Mouse (Mus musculus) midbrain, embryonic 12.5 days (tissue): Measurements from ENCODE around the gene Nr1h4. TPM values are rescaled to one million over a fixed set of nuclear protein-coding genes. Genes with fewer than 3 reads are reported as not detected.

Experiments used
- ATAC-seq: fragments of 200-750 bp; cut with Nextera tagmentation; 2 replicates; pipeline ENCODE4 v1.8.0; 2017; ENCODE audit warnings: low read depth, moderate TSS enrichment, moderate library complexity; ENCODE audit not compliant: low FRiP score
- H3K27ac ChIP-seq: fragments of 300-500 bp; sonication (generic); replicated peaks from 2 replicates; pipeline ENCODE4 v1.5.1; 2016; ENCODE audit warnings: mild to moderate bottlenecking
- H3K27me3 ChIP-seq: fragments of 300-500 bp; sonication (generic); 2 replicates; pipeline ENCODE4 v1.6.1; 2016; ENCODE audit warnings: mild to moderate bottlenecking
- H3K36me3 ChIP-seq: fragments of 300-500 bp; sonication (generic); 2 replicates; pipeline ENCODE4 v1.6.1; 2016
- H3K4me1 ChIP-seq: fragments of 300-500 bp; sonication (generic); 2 replicates; pipeline ENCODE4 v1.6.1; 2016
- H3K4me2 ChIP-seq: fragments of 300-500 bp; sonication (generic); replicated peaks from 2 replicates; pipeline ENCODE4 v1.6.1; 2016; ENCODE audit warnings: mild to moderate bottlenecking, moderate library complexity
- H3K4me3 ChIP-seq: fragments of 300-500 bp; sonication (generic); 2 replicates; pipeline ENCODE4 v1.5.1; 2016; ENCODE audit warnings: mild to moderate bottlenecking
- H3K9ac ChIP-seq: fragments of 300-500 bp; sonication (generic); replicated peaks from 2 replicates; pipeline ENCODE4 v1.6.1; 2016; ENCODE audit warnings: mild to moderate bottlenecking, moderate library complexity
- H3K9me3 ChIP-seq: fragments of 300-500 bp; sonication (generic); 2 replicates; pipeline ENCODE4 v1.6.1; 2016; ENCODE audit warnings: mild to moderate bottlenecking
- WGBS: fragments of 180-500 bp; shearing (Covaris S2); methylation state at CpG from one replicate; pipeline ENCODE4 v1.1.7; 2016; 5-methylcytosine and 5-hydroxymethylcytosine counted together
- polyA plus RNA-seq: library from polyadenylated mRNA; unstranded; fragments of >200 nt; fragmentation: Nextera tagmentation; extraction: Ambion mirVana; gene quantifications from 2 replicates; pipeline ENCODE4 v1.2.1, GENCODE M21; 2016

The Nr1h4 gene
- polyA plus RNA-seq, 1 experiment from 2014 or later: not detected

DNA sequence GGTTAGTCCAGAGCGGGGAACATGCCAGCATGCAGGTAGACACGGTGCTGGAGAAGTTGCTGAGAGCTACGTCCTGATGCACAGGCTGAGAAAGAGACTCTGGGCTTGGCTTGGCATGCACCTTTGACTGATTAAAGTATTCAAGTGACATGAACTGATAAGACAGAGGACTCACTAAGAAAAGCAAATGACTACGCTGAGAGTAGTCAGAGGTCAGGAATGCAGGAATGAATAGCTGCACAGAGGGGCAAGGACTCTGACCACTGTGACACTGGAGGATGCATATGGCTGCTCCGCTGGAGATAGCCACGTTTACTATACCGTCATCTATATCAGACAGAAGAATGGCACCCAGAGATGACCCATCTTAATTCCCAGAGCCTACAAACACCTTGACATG lies 94.0 kb downstream of the Nr1h4 start:
- H3K9me3 ChIP-seq: no peaks in the 10 kb centered on the region
- no peaks in the 10 kb centered on the region for H3K36me3 ChIP-seq
- H3K9ac ChIP-seq: no peak overlapping the region
- no peak overlapping the region for H3K4me3 ChIP-seq
- H3K4me1 ChIP-seq: peaks cover 34% of the 10 kb centered on the region
- peaks cover 76% of the 10 kb centered on the region for H3K27me3 ChIP-seq
- no peak overlapping the region for H3K27ac ChIP-seq
- 90% methylated on average over 7 of the region's 7 CpGs for WGBS
- ATAC-seq: no peak
- no peak overlapping the region for H3K4me2 ChIP-seq

DNA sequence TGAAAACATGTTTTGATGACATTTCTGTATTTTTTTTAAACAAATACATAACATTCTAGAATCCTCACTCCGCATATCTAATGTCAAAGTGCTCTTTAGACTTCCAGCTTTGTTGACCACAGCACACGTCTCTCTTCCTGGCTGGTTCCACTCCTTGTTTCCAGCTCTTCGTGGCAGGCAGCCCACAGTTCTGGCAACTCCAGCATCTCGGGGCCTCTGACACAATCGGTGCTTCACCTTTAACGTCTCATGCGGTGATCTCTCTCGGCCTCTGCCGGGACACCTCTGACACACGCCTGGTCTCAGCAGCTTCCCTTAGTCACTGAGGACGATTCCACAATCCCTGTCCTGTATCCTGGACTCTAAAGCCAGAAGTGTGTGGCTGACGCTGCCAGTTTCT lies 95.4 kb downstream of the Nr1h4 start:
- Histone ChIP-seq H3K4me3 (no peak overlapping the region), H3K9ac (no peak overlapping the region), H3K4me1 (peaks cover 33% of the 10 kb centered on the region), H3K27ac (no peak overlapping the region), H3K27me3 (peaks cover 81% of the 10 kb centered on the region), H3K4me2 (no peak overlapping the region), H3K9me3 (no peaks in the 10 kb centered on the region), H3K36me3 (no peaks in the 10 kb centered on the region)
- ATAC-seq: no peak
- WGBS: 83% methylated on average over 12 of the region's 12 CpGs

DNA sequence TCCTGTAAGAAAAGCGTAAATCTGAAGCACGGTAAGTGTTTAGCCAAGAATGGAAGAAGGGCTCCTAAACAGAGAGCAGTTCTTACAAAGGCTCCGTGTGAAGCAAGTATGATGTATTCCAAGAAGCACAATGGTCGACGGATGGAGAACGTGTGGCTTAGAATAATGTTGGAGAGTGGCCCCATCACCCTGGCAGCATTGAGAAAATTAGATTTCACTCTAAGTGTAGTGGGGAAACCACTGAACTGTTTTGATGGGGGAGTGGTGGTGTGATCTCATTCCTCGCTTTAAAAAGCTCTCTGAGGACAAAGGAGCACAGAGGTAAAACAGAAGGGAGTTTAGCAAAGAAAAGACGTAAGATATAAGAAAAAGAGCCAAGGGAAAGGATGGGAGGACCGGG lies 95.9 kb downstream of the Nr1h4 start:
- no peak overlapping the region for H3K9ac ChIP-seq
- H3K36me3 ChIP-seq: no peaks in the 10 kb centered on the region
- no peaks in the 10 kb centered on the region for H3K9me3 ChIP-seq
- H3K27me3 ChIP-seq: peaks cover 80% of the 10 kb centered on the region
- H3K27ac ChIP-seq: no peak overlapping the region
- WGBS: 52% methylated on average over 9 of the region's 9 CpGs
- H3K4me1 ChIP-seq: peaks cover 28% of the 10 kb centered on the region
- no peak for ATAC-seq
- no peak overlapping the region for H3K4me2 ChIP-seq
- H3K4me3 ChIP-seq: no peak overlapping the region

DNA sequence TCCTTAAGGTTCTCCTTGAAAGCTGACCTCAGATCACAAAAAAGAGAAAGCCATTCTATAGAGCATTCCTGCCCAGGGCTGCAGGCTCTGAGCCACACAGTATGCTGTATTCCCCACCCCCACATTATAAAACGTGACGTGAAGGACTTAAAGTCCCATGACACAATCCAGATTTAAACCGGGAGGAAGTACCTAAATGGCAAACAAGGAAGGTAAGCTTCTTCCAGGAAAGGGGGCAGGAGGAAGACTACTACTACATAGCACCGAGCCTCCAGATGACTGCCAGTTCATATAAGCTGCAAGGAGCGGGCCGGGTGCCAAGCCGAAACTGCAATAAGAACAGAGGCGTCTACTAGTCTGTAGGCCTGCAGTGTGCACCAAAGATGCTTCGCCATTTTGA lies 97.5 kb downstream of the Nr1h4 start:
- H3K4me3 ChIP-seq: no peak overlapping the region
- 61% methylated on average over 9 of the region's 9 CpGs for WGBS
- no peak for ATAC-seq
- no peaks in the 10 kb centered on the region for H3K9me3 ChIP-seq
- no peaks in the 10 kb centered on the region for H3K36me3 ChIP-seq
- H3K4me2 ChIP-seq: no peak overlapping the region
- no peak overlapping the region for H3K9ac ChIP-seq
- H3K27me3 ChIP-seq: peaks cover 81% of the 10 kb centered on the region
- H3K4me1 ChIP-seq: peaks cover 27% of the 10 kb centered on the region
- H3K27ac ChIP-seq: no peak overlapping the region

DNA sequence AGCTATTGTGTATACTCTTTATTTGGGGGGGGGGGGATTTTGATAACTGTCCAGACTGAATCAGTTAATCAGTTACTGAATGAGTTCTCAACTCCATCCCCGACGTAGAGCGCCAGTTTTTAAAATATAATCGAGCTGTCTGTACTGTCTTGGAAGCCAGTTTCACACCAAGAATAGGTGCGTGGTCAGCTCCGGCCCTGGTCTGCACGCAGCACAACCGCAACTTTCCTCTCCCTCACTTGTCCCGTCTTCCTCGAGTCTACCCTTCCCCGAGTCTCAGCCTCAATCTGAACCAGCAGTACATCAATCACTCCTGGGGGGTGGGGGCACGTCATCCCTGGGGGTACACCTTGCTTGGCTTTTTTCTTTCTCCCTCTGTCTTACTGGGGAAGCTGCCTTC lies 98.0 kb downstream of the Nr1h4 start:
- no peak overlapping the region for H3K9ac ChIP-seq
- H3K27me3 ChIP-seq: peaks cover 81% of the 10 kb centered on the region
- ATAC-seq: peak; percentile 31; the same call in 1 of the 2 replicates
- H3K4me1 ChIP-seq: peaks cover 27% of the 10 kb centered on the region
- H3K36me3 ChIP-seq: no peaks in the 10 kb centered on the region
- H3K4me3 ChIP-seq: no peak overlapping the region
- H3K9me3 ChIP-seq: no peaks in the 10 kb centered on the region
- 48% methylated on average over 12 of the region's 12 CpGs for WGBS
- H3K27ac ChIP-seq: no peak overlapping the region
- H3K4me2 ChIP-seq: peak overlapping the region; percentile 36

DNA sequence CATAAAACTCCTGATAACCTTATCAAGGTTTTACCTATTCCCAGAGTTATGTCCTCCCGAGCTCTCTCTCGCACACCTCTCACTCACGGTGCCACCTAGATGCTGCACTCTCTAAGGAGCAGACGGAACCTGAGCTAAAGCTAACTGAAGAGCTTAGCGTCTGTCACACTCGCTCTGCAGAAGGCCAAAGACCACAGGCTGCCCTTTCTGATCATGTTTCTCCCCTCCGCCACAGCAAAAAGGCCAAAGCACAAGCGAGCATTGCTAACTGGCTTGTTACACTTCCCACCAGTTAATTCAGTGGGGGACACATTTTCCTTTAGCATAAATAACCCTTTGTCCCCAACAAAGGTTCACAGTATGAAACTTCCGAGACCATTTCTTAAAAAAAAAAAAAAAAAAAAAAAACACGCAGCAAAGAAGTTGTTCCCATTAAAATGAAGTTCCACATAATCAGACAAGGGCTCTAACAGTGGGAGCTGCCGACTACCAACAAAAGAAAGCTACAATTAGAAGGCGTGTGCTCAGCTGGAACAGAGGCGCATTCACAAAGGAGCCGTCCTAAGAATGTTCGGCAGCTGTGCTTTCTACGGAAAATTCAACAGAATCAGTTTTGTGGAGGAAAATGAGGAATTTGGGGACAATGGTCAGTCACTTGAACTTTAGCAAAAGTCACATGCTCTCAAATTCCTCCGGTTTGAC lies 98.7 kb downstream of the Nr1h4 start:
- Histone ChIP-seq H3K9ac (no peak overlapping the region), H3K9me3 (no peaks in the 10 kb centered on the region), H3K4me2 (peak overlapping the region; percentile 36), H3K27ac (no peak overlapping the region), H3K4me1 (peaks cover 27% of the 10 kb centered on the region), H3K27me3 (peaks cover 78% of the 10 kb centered on the region), H3K4me3 (0 out of 2 replicates have a peak overlapping the region, but pooled peaks have one; percentile 12), H3K36me3 (no peaks in the 10 kb centered on the region)
- peak; percentile 73 for ATAC-seq
- WGBS: 12% methylated on average over 17 of the region's 17 CpGs

GRCm38 (mm10) chr10:89432743-89433142 lies 100.6 kb downstream of the Nr1h4 start:
- Histone ChIP-seq H3K4me3 (no peak overlapping the region), H3K9ac (no peak overlapping the region), H3K4me2 (no peak overlapping the region), H3K36me3 (no peaks in the 10 kb centered on the region), H3K27ac (no peak overlapping the region), H3K9me3 (no peaks in the 10 kb centered on the region), H3K27me3 (peaks cover 73% of the 10 kb centered on the region), H3K4me1 (peaks cover 22% of the 10 kb centered on the region)
- WGBS: 88% methylated on average over 13 of the region's 13 CpGs
- no peak for ATAC-seq

- 93% methylated on average over 7 of the region's 7 CpGs for WGBS
- peaks cover 2% of the 10 kb centered on the region; the same call in 1 of the 2 replicates for H3K36me3 ChIP-seq
Observed at GRCm38 (mm10) chr10:89430751-89431150, 102.6 kb downstream of the Nr1h4 start.

GRCm38 (mm10) chr10:89424800-89425393 lies 108.5 kb downstream of the Nr1h4 start:
- Histone ChIP-seq H3K9me3 (no peaks in the 10 kb centered on the region), H3K9ac (no peak overlapping the region), H3K4me2 (no peak overlapping the region), H3K36me3 (peaks cover 18% of the 10 kb centered on the region; the same call in 1 of the 2 replicates), H3K27me3 (peaks cover 24% of the 10 kb centered on the region), H3K4me1 (no peaks in the 10 kb centered on the region), H3K27ac (no peak overlapping the region), H3K4me3 (no peak overlapping the region)
- 88% methylated on average over 11 of the region's 11 CpGs for WGBS
- no peak for ATAC-seq

More at GRCm38 (mm10) chr10:89430751-89431150, 102.6 kb downstream of the Nr1h4 start:
- Histone ChIP-seq H3K9ac (no peak overlapping the region), H3K4me1 (peaks cover 18% of the 10 kb centered on the region), H3K4me2 (no peak overlapping the region), H3K27ac (no peak overlapping the region), H3K9me3 (no peaks in the 10 kb centered on the region), H3K4me3 (no peak overlapping the region), H3K27me3 (peaks cover 61% of the 10 kb centered on the region)
- no peak for ATAC-seq

- Histone ChIP-seq H3K27ac (no peak overlapping the region), H3K27me3 (peaks cover 20% of the 10 kb centered on the region), H3K36me3 (peaks cover 18% of the 10 kb centered on the region; the same call in 1 of the 2 replicates), H3K4me3 (no peak overlapping the region), H3K9ac (no peak overlapping the region), H3K4me2 (no peak overlapping the region), H3K4me1 (no peaks in the 10 kb centered on the region), H3K9me3 (no peaks in the 10 kb centered on the region)
- no peak for ATAC-seq
- 92% methylated on average over 9 of the region's 9 CpGs for WGBS
Observed at GRCm38 (mm10) chr10:89424217-89424616, 109.2 kb downstream of the Nr1h4 start.

DNA sequence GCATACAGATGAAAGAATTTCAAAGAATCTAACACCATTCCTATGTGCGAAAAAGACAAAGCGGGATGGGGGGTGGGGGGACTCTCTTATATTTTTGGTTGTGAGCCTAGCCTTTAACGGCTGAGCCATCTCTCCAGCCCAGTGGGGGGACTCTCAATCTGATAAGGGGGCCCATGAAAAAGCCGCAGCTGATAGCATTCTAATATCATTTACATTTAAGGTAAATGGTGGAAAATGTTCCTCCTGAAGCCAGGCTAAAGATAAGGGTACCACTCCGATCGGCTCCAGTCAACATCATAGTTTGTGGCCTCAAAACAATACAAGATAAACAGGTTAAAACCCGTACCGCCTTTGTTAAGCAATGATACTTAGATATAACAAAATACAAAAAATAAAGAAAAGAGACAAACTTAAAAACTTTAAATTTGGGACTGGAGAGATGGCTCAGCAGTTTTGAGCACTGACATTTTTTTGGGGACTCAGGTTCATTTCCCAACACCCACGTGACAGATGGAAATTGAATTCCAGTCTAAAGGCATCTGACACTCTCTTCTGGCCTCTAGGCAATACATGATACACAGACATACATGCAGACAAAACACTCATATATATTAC lies 110.1 kb downstream of the Nr1h4 start:
- Histone ChIP-seq H3K9ac (no peak overlapping the region), H3K9me3 (no peaks in the 10 kb centered on the region), H3K4me1 (no peaks in the 10 kb centered on the region), H3K27me3 (peaks cover 13% of the 10 kb centered on the region), H3K36me3 (peaks cover 18% of the 10 kb centered on the region; the same call in 1 of the 2 replicates), H3K4me2 (no peak overlapping the region), H3K4me3 (no peak overlapping the region), H3K27ac (no peak overlapping the region)
- ATAC-seq: no peak
- 96% methylated on average over 9 of the region's 9 CpGs for WGBS

- H3K27ac ChIP-seq: no peak overlapping the region
- H3K9ac ChIP-seq: no peak overlapping the region
- H3K27me3 ChIP-seq: peaks cover 8% of the 10 kb centered on the region; the same call in 1 of the 2 replicates
- ATAC-seq: no peak
- H3K4me3 ChIP-seq: no peak overlapping the region
- 93% methylated on average over 8 of the region's 8 CpGs for WGBS
- H3K9me3 ChIP-seq: no peaks in the 10 kb centered on the region
- no peak overlapping the region for H3K4me2 ChIP-seq
- H3K36me3 ChIP-seq: peaks cover 18% of the 10 kb centered on the region; the same call in 1 of the 2 replicates
- no peaks in the 10 kb centered on the region for H3K4me1 ChIP-seq
Observed at GRCm38 (mm10) chr10:89422504-89423158, 110.8 kb downstream of the Nr1h4 start.
